Mouse (Mus musculus): Measurements from ENCODE around the gene Spink2.

DNA sequence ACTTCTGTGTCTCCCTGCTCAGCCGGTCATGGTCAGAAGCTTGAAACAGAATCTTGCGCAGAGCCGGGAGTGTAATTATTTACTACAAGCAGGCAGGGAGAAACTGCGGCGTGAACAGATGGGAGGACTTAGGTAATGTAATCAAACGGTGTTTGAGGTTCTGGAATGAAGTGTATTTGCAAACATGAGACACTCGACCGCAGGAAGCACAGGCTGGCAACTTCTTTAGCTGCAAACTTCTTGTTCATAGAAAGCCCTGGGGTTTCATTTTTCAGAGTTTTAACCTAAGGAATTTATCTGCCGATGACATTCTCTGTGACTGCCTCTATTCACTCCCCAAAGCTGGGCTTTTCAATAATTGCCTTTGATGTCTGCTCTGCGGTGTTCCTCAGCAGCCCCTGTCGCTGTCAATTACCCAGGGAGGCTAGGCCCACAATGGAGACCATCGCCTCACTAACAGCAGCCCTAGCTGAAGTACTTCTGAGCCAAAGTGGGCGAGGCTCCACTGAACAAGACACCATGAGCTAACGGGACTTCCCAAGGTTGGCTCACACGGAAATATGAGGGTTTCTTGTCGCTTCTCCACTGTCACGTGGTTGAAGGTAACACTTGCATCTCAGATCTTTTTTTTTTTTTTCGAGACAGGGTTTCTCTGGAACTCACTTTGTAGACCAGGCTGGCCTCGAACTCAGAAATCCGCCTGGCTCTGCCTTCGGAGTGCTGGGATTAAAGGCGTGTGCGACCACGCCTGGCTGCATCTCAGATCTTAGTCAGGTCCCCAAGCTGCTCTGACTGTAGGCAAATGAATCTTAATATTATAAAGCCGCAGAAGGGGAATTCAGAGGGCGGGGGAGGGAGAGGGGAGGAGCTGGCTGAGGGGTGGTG is 34.8 kb upstream of the Spink2 start:
- TF ChIP-seq CTCF (IDR thresholded peaks at IDR 0.05; ENCODE audit: low read depth) (no peak), EP300 (IDR thresholded peaks at IDR 0.05; ENCODE audit: low read depth) (no peak)

All from heart, postnatal 0 days (tissue).